Mouse (Mus musculus) thymus, adult 2 months (tissue): ENCODE results near the gene Acer2.

Source experiments
- CTCF ChIP-seq: fragments of 200-500 bp; IDR thresholded peaks from 2 replicates; pipeline ENCODE4 v1.5.1; 2012; ENCODE audit warnings: mild to moderate bottlenecking, control low read depth, low read length, moderate library complexity, borderline replicate concordance; ENCODE audit not compliant: control insufficient read depth, poor library complexity, insufficient read depth; ENCODE audit errors: extremely low read depth
- POLR2A ChIP-seq: fragments of 200-500 bp; IDR thresholded peaks from 2 replicates; pipeline ENCODE4 v1.6.1; 2012; ENCODE audit warnings: mild to moderate bottlenecking, low read length, control low read depth, moderate library complexity; ENCODE audit not compliant: control insufficient read depth, poor library complexity, insufficient read depth; ENCODE audit errors: extremely low read depth

GRCm38 (mm10) chr4:86881178-86881577, 7.0 kb downstream of the Acer2 start:
- TF ChIP-seq CTCF (no peak), POLR2A (no peak)
